Mouse (Mus musculus) heart, adult 11 months (tissue): ENCODE measurements at regions not wholly inside any gene's neighbourhood (a gene's known extent, or its start where the extent isn't known, plus 50 kb on each side); places are given as distances from the start of the nearest gene placed in this dataset.

Source experiments
- DNase-seq: peaks from one replicate; pipeline ENCODE4 v3.0.0; 2022

DNA sequence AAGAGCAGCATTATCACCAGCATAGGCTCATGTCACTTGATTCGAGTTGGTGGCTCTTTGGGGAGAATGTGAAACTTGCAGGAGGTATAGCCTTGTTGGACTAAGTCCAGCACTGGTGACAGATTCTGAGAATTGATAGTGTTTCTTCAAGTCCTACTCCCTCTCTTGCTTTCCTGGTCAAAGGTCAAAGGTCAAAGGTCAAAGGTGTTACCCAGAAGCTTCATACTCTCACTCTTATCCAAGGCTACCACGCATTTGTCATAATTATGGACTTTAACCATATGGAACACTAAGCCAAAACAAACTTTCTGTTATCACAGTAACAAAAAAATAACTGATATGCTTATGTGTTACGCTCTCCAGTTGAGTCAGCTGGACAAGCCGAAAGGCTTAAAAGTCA is 56.8 kb downstream of the Gm5152 start:
- no peak for DNase-seq

GRCm38 (mm10) chr5:10162256-10162655 is 84.1 kb downstream of the Gm5152 start:
- peak; percentile 64 for DNase-seq

DNA sequence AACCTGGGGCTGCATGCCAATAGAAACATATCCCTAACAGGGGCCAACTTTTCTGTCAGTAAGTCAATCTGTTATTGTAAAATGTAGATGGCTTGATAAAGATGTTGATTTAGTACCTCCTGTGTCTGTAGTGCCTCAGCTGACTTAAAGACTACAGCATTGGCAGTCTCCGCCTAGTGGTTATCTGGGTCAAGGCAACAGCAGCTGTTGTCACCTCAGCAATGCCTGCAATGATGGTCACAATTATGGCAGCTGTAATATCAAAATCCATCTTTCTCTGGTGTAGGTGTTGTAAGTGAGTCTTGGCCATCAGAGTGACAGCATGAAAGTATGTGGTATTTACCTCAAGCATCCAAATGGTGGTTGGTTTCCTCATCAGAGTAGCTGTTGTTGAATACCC is 97.0 kb downstream of the Gm5152 start:
- DNase-seq = peak; percentile 54

DNA sequence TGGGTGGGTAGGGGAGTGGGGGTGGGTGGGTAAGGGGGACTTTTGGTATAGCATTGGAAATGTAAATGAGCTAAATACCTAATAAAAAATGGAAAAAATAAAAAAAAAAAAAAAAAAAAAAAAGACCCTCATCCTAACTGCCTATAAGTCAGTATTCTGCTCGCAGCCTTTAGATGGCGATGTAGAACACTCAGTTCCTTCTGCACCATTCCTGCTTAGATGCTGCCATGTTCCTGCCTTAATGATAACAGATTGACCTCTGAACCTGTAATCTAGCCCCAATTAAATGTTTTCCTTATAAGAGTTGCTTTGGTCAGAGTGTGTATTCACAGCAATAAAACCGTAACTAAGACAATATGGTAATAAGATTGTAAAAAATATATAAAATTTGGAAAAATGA is 105.1 kb downstream of the Gm5152 start:
- no peak for DNase-seq
